Mouse (Mus musculus): Measurements from ENCODE around the gene Traf7. TPM values are rescaled to one million over a fixed set of nuclear protein-coding genes. Genes with fewer than 3 reads are reported as not detected.

Gene Traf7
- polyA plus RNA-seq, 1 experiment from 2014 or later: 107 TPM

GRCm38 (mm10) chr17:24537536-24537935 is 9.8 kb upstream of the Traf7 start:
- Histone ChIP-seq H3K9me3 (no peaks in the 10 kb centered on the region), H3K4me3 (no peak overlapping the region), H3K36me3 (no peaks in the 10 kb centered on the region), H3K4me1 (peaks cover 24% of the 10 kb centered on the region), H3K9ac (replicated peaks) (no peak overlapping the region), H3K27me3 (no peaks in the 10 kb centered on the region), H3K27ac (replicated peaks) (peak overlapping the region; percentile 74), H3K4me2 (replicated peaks) (no peak overlapping the region)
- no peak; the same call in 1 of the 2 replicates for ATAC-seq (replicated peaks)
- WGBS: 25% methylated on average over 3 of the region's 3 CpGs

- Histone ChIP-seq H3K27ac (replicated peaks) (no peak overlapping the region), H3K4me1 (peaks cover 38% of the 10 kb centered on the region), H3K4me2 (replicated peaks) (no peak overlapping the region), H3K9me3 (no peaks in the 10 kb centered on the region), H3K4me3 (no peak overlapping the region), H3K36me3 (no peaks in the 10 kb centered on the region), H3K27me3 (no peaks in the 10 kb centered on the region), H3K9ac (replicated peaks) (no peak overlapping the region)
- no peak for ATAC-seq (replicated peaks)
- WGBS: 62% methylated on average over 5 of the region's 5 CpGs
Observed at GRCm38 (mm10) chr17:24535300-24535699, 7.6 kb upstream of the Traf7 start.

GRCm38 (mm10) chr17:24534160-24534718 is 6.5 kb upstream of the Traf7 start, which contains the start of gene Rab26:
Gene Rab26, minus strand, starts transcription at chr17:24534210.
- peak within 1 kb of the TSS; percentile 53 for H3K4me2 ChIP-seq (replicated peaks)
- H3K4me1 ChIP-seq: peaks cover 49% of the 10 kb centered on the region
- ATAC-seq (replicated peaks): no peak
- H3K27me3 ChIP-seq: no peaks in the 10 kb centered on the region
- WGBS: 86% methylated on average over 8 of the region's 8 CpGs
- no peaks in the 10 kb centered on the region for H3K36me3 ChIP-seq
- no peaks in the 10 kb centered on the region for H3K9me3 ChIP-seq
- H3K9ac ChIP-seq (replicated peaks): peak within 1 kb of the TSS; percentile 39
- H3K27ac ChIP-seq (replicated peaks): no peak within 1 kb of the TSS; the same call in 1 of the 2 replicates
- H3K4me3 ChIP-seq: peak within 1 kb of the TSS; percentile 37

DNA sequence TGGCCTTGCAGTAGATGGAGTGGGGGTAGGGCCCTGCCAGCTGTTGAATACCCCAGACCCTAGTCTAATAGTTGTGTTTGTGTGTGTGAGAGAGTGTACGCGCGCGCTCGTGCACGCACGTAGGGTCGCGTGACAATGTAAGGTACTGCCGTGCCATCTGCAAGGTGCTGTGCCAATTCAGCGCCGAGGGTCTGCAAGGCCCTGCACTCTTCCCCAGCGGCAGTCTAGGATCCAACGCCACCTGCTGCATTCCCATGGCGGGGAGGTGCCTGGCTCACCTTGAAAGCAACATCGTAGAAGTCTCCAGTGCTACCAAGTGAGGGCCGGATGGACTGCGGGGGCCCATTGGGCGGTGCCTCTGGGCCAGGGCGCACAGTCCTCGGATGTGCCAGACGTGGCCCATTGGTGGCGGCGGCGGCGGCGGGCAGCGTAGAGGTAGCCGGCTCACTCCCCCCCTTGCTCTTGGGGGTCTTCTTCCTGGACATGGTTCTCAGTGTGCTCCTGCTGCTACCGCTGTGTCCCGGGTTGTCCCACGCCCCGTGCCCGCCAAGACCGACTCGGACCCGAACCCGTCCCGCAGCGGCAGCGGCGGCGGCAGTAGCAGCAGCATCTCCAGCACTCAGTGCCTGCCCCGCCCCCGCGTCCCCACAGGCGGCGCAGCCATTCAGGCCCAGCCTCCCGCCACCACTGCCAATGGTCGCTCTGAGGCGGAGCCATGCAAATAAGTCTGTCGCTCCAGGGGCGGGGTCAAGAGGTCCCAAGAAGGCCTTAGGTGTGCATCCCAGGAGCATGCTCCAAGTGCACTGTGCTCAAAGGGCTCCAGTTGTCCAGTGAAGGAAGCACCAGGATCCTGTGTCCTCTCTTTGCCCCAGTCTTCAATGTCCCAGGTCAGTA is 5.6 kb upstream of the Traf7 start:
- H3K4me1 ChIP-seq: peaks cover 55% of the 10 kb centered on the region
- H3K9me3 ChIP-seq: no peaks in the 10 kb centered on the region
- H3K27me3 ChIP-seq: no peaks in the 10 kb centered on the region
- H3K27ac ChIP-seq (replicated peaks): no peak overlapping the region; the same call in 1 of the 2 replicates
- no peaks in the 10 kb centered on the region for H3K36me3 ChIP-seq
- H3K9ac ChIP-seq (replicated peaks): peak overlapping the region; percentile 39
- peak overlapping the region; percentile 53 for H3K4me2 ChIP-seq (replicated peaks)
- ATAC-seq (replicated peaks): peak; percentile 36
- WGBS: 4% methylated on average over 53 of the region's 53 CpGs
- peak overlapping the region; percentile 37 for H3K4me3 ChIP-seq

DNA sequence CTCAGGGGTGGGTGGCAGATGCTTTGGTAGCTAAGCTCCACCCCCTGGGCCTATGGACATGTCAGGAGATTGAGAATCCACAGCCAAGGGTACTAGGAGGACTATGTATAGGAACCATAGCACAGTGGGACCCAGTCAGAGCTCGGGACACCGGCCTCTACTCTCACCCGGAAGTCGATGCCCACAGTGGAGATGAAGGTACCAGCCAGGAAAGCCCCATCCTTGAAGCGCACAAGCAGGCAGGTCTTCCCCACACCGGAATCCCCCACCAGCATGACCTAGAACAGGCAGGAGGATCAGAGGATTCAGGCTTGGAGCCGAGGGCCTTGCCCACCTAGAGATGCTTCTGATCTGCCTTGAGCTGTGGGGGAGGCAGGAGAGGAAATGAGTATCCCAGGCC is 4.3 kb upstream of the Traf7 start:
- Histone ChIP-seq H3K36me3 (no peaks in the 10 kb centered on the region), H3K4me2 (replicated peaks) (no peak overlapping the region), H3K27me3 (no peaks in the 10 kb centered on the region), H3K27ac (replicated peaks) (no peak overlapping the region), H3K4me1 (peaks cover 46% of the 10 kb centered on the region), H3K4me3 (no peak overlapping the region), H3K9me3 (no peaks in the 10 kb centered on the region), H3K9ac (replicated peaks) (no peak overlapping the region)
- no peak for ATAC-seq (replicated peaks)
- WGBS: 71% methylated on average over 7 of the region's 7 CpGs

GRCm38 (mm10) chr17:24531064-24531463 is 3.3 kb upstream of the Traf7 start:
- Histone ChIP-seq H3K4me1 (peaks cover 55% of the 10 kb centered on the region), H3K4me3 (no peak overlapping the region), H3K9me3 (no peaks in the 10 kb centered on the region), H3K27ac (replicated peaks) (no peak overlapping the region), H3K27me3 (no peaks in the 10 kb centered on the region), H3K4me2 (replicated peaks) (no peak overlapping the region), H3K36me3 (no peaks in the 10 kb centered on the region), H3K9ac (replicated peaks) (no peak overlapping the region)
- ATAC-seq (replicated peaks): no peak
- 73% methylated on average over 3 of the region's 3 CpGs for WGBS

- Histone ChIP-seq H3K4me1 (peaks cover 61% of the 10 kb centered on the region), H3K27ac (replicated peaks) (no peak overlapping the region), H3K9ac (replicated peaks) (peak overlapping the region; percentile 59), H3K36me3 (no peaks in the 10 kb centered on the region), H3K4me2 (replicated peaks) (peak overlapping the region; percentile 71), H3K4me3 (peak overlapping the region; percentile 93; the same call in 1 of the 2 replicates), H3K27me3 (no peaks in the 10 kb centered on the region), H3K9me3 (no peaks in the 10 kb centered on the region)
- no peak for ATAC-seq (replicated peaks)
- 31% methylated on average over 8 of the region's 8 CpGs for whole genome bisulfite sequencing
Observed at GRCm38 (mm10) chr17:24530361-24531050, 2.8 kb upstream of the Traf7 start.

DNA sequence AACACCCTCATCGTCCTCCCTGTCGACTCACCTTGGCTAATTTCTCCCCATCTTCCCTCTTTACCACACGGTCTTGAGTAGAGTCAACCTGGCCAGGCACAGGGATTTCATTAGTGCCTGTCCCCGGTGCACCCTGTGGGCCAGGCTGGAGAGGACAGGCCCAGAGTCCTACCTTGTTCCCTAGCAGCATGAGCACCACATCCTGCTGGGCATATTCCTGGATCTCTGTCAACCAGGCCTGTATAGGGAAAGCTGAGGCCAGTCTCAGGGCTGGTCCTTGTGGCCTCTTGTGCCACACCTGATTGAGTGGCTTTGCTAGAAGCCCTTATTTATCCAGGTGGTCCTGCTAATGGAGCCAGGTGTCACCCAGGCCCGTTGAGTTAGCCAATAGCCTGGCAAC is 2.1 kb upstream of the Traf7 start:
- Histone ChIP-seq H3K36me3 (no peaks in the 10 kb centered on the region), H3K27ac (replicated peaks) (no peak overlapping the region), H3K9ac (replicated peaks) (peak overlapping the region; percentile 59), H3K4me3 (peak overlapping the region; percentile 93), H3K4me2 (replicated peaks) (peak overlapping the region; percentile 71), H3K4me1 (peaks cover 66% of the 10 kb centered on the region), H3K27me3 (no peaks in the 10 kb centered on the region), H3K9me3 (no peaks in the 10 kb centered on the region)
- no peak for ATAC-seq (replicated peaks)
- 30% methylated on average over 5 of the region's 5 CpGs for WGBS

DNA sequence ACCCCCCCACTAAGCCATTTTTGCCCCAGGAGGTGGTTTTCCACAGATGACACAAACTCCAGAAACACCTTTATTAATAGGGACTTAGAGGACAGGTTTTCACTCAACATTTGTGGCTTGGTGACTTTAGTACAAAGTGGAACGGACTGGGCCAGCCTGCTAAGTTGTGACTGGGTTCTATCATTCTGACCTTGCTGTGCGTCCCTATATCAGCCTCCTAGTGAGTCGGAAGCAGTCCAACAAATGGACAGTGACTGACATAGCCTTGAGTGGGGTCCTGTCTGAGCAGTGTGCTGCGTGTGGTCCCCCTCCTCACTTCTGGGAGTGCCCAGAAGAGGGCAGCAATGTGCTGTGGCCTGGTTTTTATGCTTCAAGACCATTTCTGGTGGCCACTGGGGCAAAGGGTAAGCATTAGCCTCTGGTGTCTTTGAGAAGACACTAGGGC is 1.3 kb upstream of the Traf7 start:
- Histone ChIP-seq H3K9me3 (no peaks in the 10 kb centered on the region), H3K4me2 (replicated peaks) (peak overlapping the region; percentile 71), H3K27me3 (no peaks in the 10 kb centered on the region), H3K9ac (replicated peaks) (peak overlapping the region; percentile 59), H3K4me1 (peaks cover 67% of the 10 kb centered on the region), H3K27ac (replicated peaks) (peak overlapping the region; percentile 83; the same call in 1 of the 2 replicates), H3K36me3 (no peaks in the 10 kb centered on the region), H3K4me3 (peak overlapping the region; percentile 93)
- 2% methylated on average over 4 of the region's 4 CpGs for WGBS
- ATAC-seq (replicated peaks): no peak

DNA sequence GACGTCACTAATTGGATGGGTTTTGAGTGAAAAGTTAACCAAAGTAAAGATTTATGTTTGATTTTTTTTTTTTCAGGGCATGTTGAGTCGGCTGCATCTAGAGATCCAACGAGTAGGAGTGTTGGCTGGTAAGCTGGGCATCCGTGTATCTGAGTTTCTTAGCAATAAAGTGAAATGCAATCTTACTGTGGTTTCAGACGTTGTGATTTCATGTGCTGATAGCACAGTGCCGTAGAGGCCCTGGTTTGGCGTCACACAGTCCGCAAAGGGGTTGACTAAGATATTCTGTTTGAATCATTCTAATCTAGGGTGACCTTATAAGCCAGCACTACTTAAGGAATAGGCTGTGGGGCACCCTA is 801 bp upstream of the Traf7 start:
- under 1% methylated on average over 8 of the region's 8 CpGs for WGBS
- Histone ChIP-seq H3K36me3 (no peaks in the 10 kb centered on the region), H3K9ac (replicated peaks) (peak overlapping the region; percentile 59), H3K4me3 (peak overlapping the region; percentile 93), H3K4me1 (peaks cover 64% of the 10 kb centered on the region), H3K4me2 (replicated peaks) (peak overlapping the region; percentile 71), H3K9me3 (no peaks in the 10 kb centered on the region), H3K27me3 (no peaks in the 10 kb centered on the region), H3K27ac (replicated peaks) (peak overlapping the region; percentile 83)
- ATAC-seq (replicated peaks): no peak

DNA sequence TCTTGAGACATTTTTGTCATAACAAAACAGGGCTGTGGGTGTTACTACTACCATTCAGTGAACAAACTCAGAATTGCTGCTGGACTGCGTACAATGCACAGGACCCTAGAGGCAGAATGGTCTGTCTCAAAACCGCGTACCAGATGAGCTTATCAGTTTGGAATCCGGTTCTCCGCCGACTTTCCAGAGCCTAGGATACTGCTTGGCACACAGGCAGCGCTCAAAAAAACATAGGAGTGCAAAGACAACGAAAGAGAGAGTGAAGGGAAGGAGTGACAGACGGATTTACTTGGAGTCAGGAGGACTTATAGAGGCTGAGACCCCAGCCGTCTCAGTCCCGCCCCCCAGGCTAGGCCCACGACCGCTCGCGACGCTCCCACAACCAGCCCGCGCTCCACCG is 423 bp downstream of the Traf7 start:
- peak; percentile 1; the same call in 1 of the 2 replicates for ATAC-seq (replicated peaks)
- H3K4me2 ChIP-seq (replicated peaks): peak overlapping the region; percentile 65
- no peaks in the 10 kb centered on the region for H3K36me3 ChIP-seq
- no peaks in the 10 kb centered on the region for H3K27me3 ChIP-seq
- WGBS: under 1% methylated on average over 19 of the region's 19 CpGs
- H3K9ac ChIP-seq (replicated peaks): peak overlapping the region; percentile 97
- H3K9me3 ChIP-seq: no peaks in the 10 kb centered on the region
- H3K4me1 ChIP-seq: peaks cover 53% of the 10 kb centered on the region
- H3K4me3 ChIP-seq: peak overlapping the region; percentile 93
- H3K27ac ChIP-seq (replicated peaks): peak overlapping the region; percentile 86

GRCm38 (mm10) chr17:24524734-24525133 is 3.0 kb downstream of the Traf7 start:
- H3K9ac ChIP-seq (replicated peaks): no peak overlapping the region
- no peak for ATAC-seq (replicated peaks)
- WGBS: 89% methylated on average over 2 of the region's 2 CpGs

More at GRCm38 (mm10) chr17:24524734-24525133, 3.0 kb downstream of the Traf7 start:
- Histone ChIP-seq H3K4me1 (peaks cover 35% of the 10 kb centered on the region), H3K4me2 (replicated peaks) (no peak overlapping the region), H3K36me3 (0 out of 2 replicates have a peak, but pooled peaks cover 2% of the 10 kb centered on the region), H3K27ac (replicated peaks) (no peak overlapping the region), H3K27me3 (no peaks in the 10 kb centered on the region), H3K4me3 (no peak overlapping the region), H3K9me3 (no peaks in the 10 kb centered on the region)
